ENCODE assay signal across 8 mouse cellular contexts in genomic region chr1:93477758-93478585, GRCm38 (mm10). TPM values are rescaled to one million over a fixed set of nuclear protein-coding genes. Genes with fewer than 3 reads are reported as not detected.
DNase-seq lines count a peak whose midpoint lies in the region; ATAC-seq and TF ChIP-seq lines count a peak whose summit lies in the region.

No protein-coding gene starts in this region.

- H3ac ChIP-seq in C2C12 (ENCODE audit: control insufficient read depth, insufficient read length, low read depth) (peak overlapping the region; percentile 70), myocyte (ENCODE audit: control insufficient read depth, insufficient read length) (peak overlapping the region; percentile 38)

- ATAC-seq in heart, embryonic 11.5 days (replicated peaks; ENCODE audit: insufficient number of reproducible peaks, low FRiP score, low TSS enrichment): peak; percentile 98
- peak; percentile 98 for ATAC-seq in kidney, embryonic 16.5 days (ENCODE audit: low FRiP score, low TSS enrichment)
- peak; percentile 99 for ATAC-seq in stomach, embryonic 14.5 days (ENCODE audit: insufficient number of reproducible peaks, insufficient read depth, low FRiP score, low read depth)

- H3K9me3 ChIP-seq in erythroblast, embryonic 14.5 days (ENCODE audit: control insufficient read depth, low read length): no peaks in the 10 kb centered on the region
- H3K9me3 ChIP-seq in heart, embryonic 11.5 days (replicated peaks; ENCODE audit: control insufficient read depth, low read length): no peaks in the 10 kb centered on the region
- no peaks in the 10 kb centered on the region for H3K9me3 ChIP-seq in kidney, embryonic 16.5 days (ENCODE audit: low read length)
- H3K9me3 ChIP-seq in stomach, embryonic 14.5 days (ENCODE audit: control insufficient read depth, low read depth, low read length): no peaks in the 10 kb centered on the region

- H3K4me3 ChIP-seq in C2C12 (ENCODE audit: insufficient read depth, poor library complexity, severe bottlenecking) (peak overlapping the region; percentile 94), myocyte (peak overlapping the region; percentile 99)
- peak overlapping the region; percentile 91 for H3K4me3 ChIP-seq in erythroblast, embryonic 14.5 days (replicated peaks)
- H3K4me3 ChIP-seq in heart, embryonic 11.5 days (ENCODE audit: low read depth, low read length): peak overlapping the region; percentile 89
- peak overlapping the region; percentile 93 for H3K4me3 ChIP-seq in kidney, embryonic 16.5 days (ENCODE audit: low read length)
- peak overlapping the region; percentile 93 for H3K4me3 ChIP-seq in liver, adult 2 months (ENCODE audit: insufficient read depth, low read depth, low read length)
- peak overlapping the region; percentile 80 for H3K4me3 ChIP-seq in stomach, embryonic 14.5 days (ENCODE audit: low read depth, low read length)

- H3K9ac ChIP-seq in heart, embryonic 11.5 days (ENCODE audit: low read depth, low read length): peak overlapping the region; percentile 94
- peak overlapping the region; percentile 89 for H3K9ac ChIP-seq in kidney, embryonic 16.5 days (replicated peaks; ENCODE audit: low read length)
- peak overlapping the region; percentile 88 for H3K9ac ChIP-seq in liver, adult 2 months (ENCODE audit: low read depth, low read length)
- H3K9ac ChIP-seq in stomach, embryonic 14.5 days (replicated peaks; ENCODE audit: low read depth, low read length): peak overlapping the region; percentile 58

- H3K27me3 ChIP-seq in C2C12 (ENCODE audit: control insufficient read depth, insufficient read depth, insufficient read length) (no peaks in the 10 kb centered on the region), myocyte (ENCODE audit: control insufficient read depth, insufficient read depth, insufficient read length) (no peaks in the 10 kb centered on the region)
- H3K27me3 ChIP-seq in erythroblast, embryonic 14.5 days (ENCODE audit: control insufficient read depth): no peaks in the 10 kb centered on the region
- no peaks in the 10 kb centered on the region for H3K27me3 ChIP-seq in heart, embryonic 11.5 days (ENCODE audit: control insufficient read depth, insufficient read depth, low read length)
- H3K27me3 ChIP-seq in kidney, embryonic 16.5 days (ENCODE audit: insufficient read depth, low read length): no peaks in the 10 kb centered on the region
- no peaks in the 10 kb centered on the region for H3K27me3 ChIP-seq in liver, adult 2 months (ENCODE audit: control insufficient read depth, insufficient read depth, low read length)
- no peaks in the 10 kb centered on the region for H3K27me3 ChIP-seq in stomach, embryonic 14.5 days (ENCODE audit: control insufficient read depth, insufficient read depth, low read length)

- no peak; the same call in 1 of the 2 replicates for TF ChIP-seq POLR2A in brain, embryonic 14.5 days (IDR thresholded peaks at IDR 0.05; ENCODE audit: borderline replicate concordance, extremely low read depth, insufficient read depth, insufficient read length, poor library complexity, severe bottlenecking)
- peak; percentile 71; the same call in 1 of the 2 replicates for TF ChIP-seq POLR2A in liver, adult 2 months (IDR thresholded peaks at IDR 0.05; ENCODE audit: extremely low read depth, insufficient read depth, low read length)
- peak; percentile 72 for TF ChIP-seq POLR2A in myocyte (IDR thresholded peaks at IDR 0.05; ENCODE audit: insufficient read length, low read depth)

- H3K79me3 ChIP-seq in C2C12 (ENCODE audit: low read depth): peaks cover 87% of the 10 kb centered on the region

- peak overlapping the region; percentile 79 for H3K4me2 ChIP-seq in heart, embryonic 11.5 days
- H3K4me2 ChIP-seq in kidney, embryonic 16.5 days (replicated peaks; ENCODE audit: low read depth, low read length): peak overlapping the region; percentile 72
- peak overlapping the region; percentile 77 for H3K4me2 ChIP-seq in myocyte (ENCODE audit: low read depth)
- H3K4me2 ChIP-seq in stomach, embryonic 14.5 days (replicated peaks; ENCODE audit: low read depth, low read length): peak overlapping the region; percentile 60

- peak overlapping the region; percentile 98 for H3K27ac ChIP-seq in heart, embryonic 11.5 days (ENCODE audit: low read depth, low read length)
- peak overlapping the region; percentile 97 for H3K27ac ChIP-seq in kidney, embryonic 16.5 days (ENCODE audit: low read length)
- H3K27ac ChIP-seq in liver, adult 2 months (replicated peaks; ENCODE audit: insufficient read depth, low read depth, low read length): peak overlapping the region; percentile 95
- H3K27ac ChIP-seq in stomach, embryonic 14.5 days (ENCODE audit: low read length): peak overlapping the region; percentile 95

- H3K4me1 ChIP-seq in erythroblast, embryonic 14.5 days (ENCODE audit: control insufficient read depth): peaks cover 50% of the 10 kb centered on the region
- H3K4me1 ChIP-seq in heart, embryonic 11.5 days (ENCODE audit: control insufficient read depth, insufficient read depth, low read length): peaks cover 10% of the 10 kb centered on the region
- H3K4me1 ChIP-seq in kidney, embryonic 16.5 days (ENCODE audit: insufficient read depth, low read length): peaks cover 11% of the 10 kb centered on the region
- H3K4me1 ChIP-seq in liver, adult 2 months (ENCODE audit: control insufficient read depth, insufficient read depth, low read length): peaks cover 11% of the 10 kb centered on the region
- no peaks in the 10 kb centered on the region for H3K4me1 ChIP-seq in stomach, embryonic 14.5 days (ENCODE audit: control insufficient read depth, insufficient read depth, low read length)

- H3K79me2 ChIP-seq in C2C12 (ENCODE audit: control insufficient read depth, insufficient read depth) (peaks cover 93% of the 10 kb centered on the region), myocyte (ENCODE audit: control insufficient read depth, insufficient read depth) (peaks cover 89% of the 10 kb centered on the region)
- H3K79me2 ChIP-seq in liver, adult 2 months (ENCODE audit: control insufficient read depth, insufficient read depth, low read length): peaks cover 14% of the 10 kb centered on the region; the same call in 1 of the 2 replicates

- peak; percentile 39 for TF ChIP-seq CTCF in C2C12 (IDR thresholded peaks at IDR 0.05; ENCODE audit: control insufficient read depth, insufficient read depth, insufficient read length)
- peak; percentile 26; the same call in 1 of the 2 replicates for TF ChIP-seq CTCF in brain, embryonic 14.5 days (IDR thresholded peaks at IDR 0.05; ENCODE audit: borderline replicate concordance, extremely low read depth, insufficient read depth, insufficient read length)
- peak; percentile 58 for TF ChIP-seq CTCF in liver, adult 2 months (IDR thresholded peaks at IDR 0.05; ENCODE audit: low read depth, low read length)

- H3K36me3 ChIP-seq in C2C12 (ENCODE audit: control insufficient read depth, insufficient read depth) (no peaks in the 10 kb centered on the region), myocyte (ENCODE audit: control insufficient read depth, insufficient read depth) (peaks cover 11% of the 10 kb centered on the region)
- H3K36me3 ChIP-seq in erythroblast, embryonic 14.5 days (ENCODE audit: control insufficient read depth): peaks cover 12% of the 10 kb centered on the region
- no peaks in the 10 kb centered on the region for H3K36me3 ChIP-seq in heart, embryonic 11.5 days (ENCODE audit: control insufficient read depth, insufficient read depth, low read length)
- H3K36me3 ChIP-seq in kidney, embryonic 16.5 days (ENCODE audit: insufficient read depth, low read length): no peaks in the 10 kb centered on the region; the same call in 1 of the 2 replicates
- H3K36me3 ChIP-seq in liver, adult 2 months (ENCODE audit: control insufficient read depth, insufficient read depth, low read length): no peaks in the 10 kb centered on the region
- H3K36me3 ChIP-seq in stomach, embryonic 14.5 days (ENCODE audit: control insufficient read depth, insufficient read depth, low read length): no peaks in the 10 kb centered on the region

- WGBS in heart, embryonic 11.5 days (ENCODE audit: insufficient replicate concordance): under 1% methylated on average over 41 of the region's 41 CpGs
- WGBS in kidney, embryonic 16.5 days: under 1% methylated on average over 35 of the region's 41 CpGs
- under 1% methylated on average over 41 of the region's 41 CpGs for WGBS in liver, adult 2 months
- under 1% methylated on average over 40 of the region's 41 CpGs for WGBS in stomach, embryonic 14.5 days

- peak; percentile 99 for DNase-seq in brain, embryonic 14.5 days (ENCODE audit: low read depth)
- peak; percentile 90 for DNase-seq in liver, adult 2 months (ENCODE audit: extremely low read depth, low read depth, low spot score)

TF ChIP-seq in C2C12, 6 proteins besides CTCF, POLR2A, EP300 and RAD21:
- TF ChIP-seq USF1 (IDR thresholded peaks at IDR 0.05; ENCODE audit: low read depth): peak; percentile 84
- no peak for TF ChIP-seq FOSL1 (IDR thresholded peaks at IDR 0.05; ENCODE audit: insufficient read depth, low read length, poor library complexity, severe bottlenecking)

TF ChIP-seq in myocyte, 11 proteins besides CTCF, POLR2A, EP300 and RAD21 (continues in another document):
- TF ChIP-seq REST (IDR thresholded peaks at IDR 0.05; ENCODE audit: insufficient read depth, insufficient read length) (no peak), USF1 (IDR thresholded peaks at IDR 0.05; ENCODE audit: low read depth) (peak; percentile 82), MYOG (IDR thresholded peaks at IDR 0.05; ENCODE audit: control insufficient read depth in 1 of 3, insufficient read depth in 1 of 3, insufficient read length in 2 of 3, low read depth in 2 of 3) (peak in 1 of 3 experiments; percentile 10)

RNA-seq across cellular contexts. Expression of gene Hdlbp, which starts 0.6 kb away (rescaled TPM):
- polyA plus RNA-seq in C2C12 (2012; fragmentation: generic; extraction: Trizol) (134 TPM), myocyte (2012; fragmentation: generic; extraction: Trizol) (154 TPM)
- polyA plus RNA-seq in brain, embryonic 14.5 days (2012; rRNA removed): 70.3 and 90.6 TPM in 2 replicates
- 2.8 and 2.9 TPM in 2 replicates for polyA plus RNA-seq in erythroblast, embryonic 14.5 days (2012)
- polyA plus RNA-seq in heart, embryonic 11.5 days (2014; fragmentation: Nextera tagmentation; extraction: Ambion mirVana): 137 and 144 TPM in 2 replicates
- polyA plus RNA-seq in kidney, embryonic 16.5 days (2015; fragmentation: Nextera tagmentation; extraction: Ambion mirVana): 140 and 151 TPM in 2 replicates
- total RNA-seq in liver, adult 2 months (2014; rRNA removed): 169 and 179 TPM in 2 replicates
- 103 and 119 TPM in 2 replicates for polyA plus RNA-seq in liver, adult 2 months (2012; rRNA removed)
- polyA plus RNA-seq in stomach, embryonic 14.5 days (2014; fragmentation: Nextera tagmentation; extraction: Ambion mirVana): 197 and 219 TPM in 2 replicates

RNA-seq across cellular contexts. Expression of gene Farp2, which starts 33.9 kb away (rescaled TPM):
- polyA plus RNA-seq in C2C12 (2012; fragmentation: generic; extraction: Trizol) (3.0 TPM), myocyte (2012; fragmentation: generic; extraction: Trizol) (3.1 TPM)
- polyA plus RNA-seq in brain, embryonic 14.5 days (2012; rRNA removed): 4.4 and 5.6 TPM in 2 replicates
- 0.02 TPM in 1 of 2 replicates, not detected in the other for polyA plus RNA-seq in erythroblast, embryonic 14.5 days (2012)
- polyA plus RNA-seq in heart, embryonic 11.5 days (2014; fragmentation: Nextera tagmentation; extraction: Ambion mirVana): 3.7 and 4.8 TPM in 2 replicates
- 10.1 and 10.4 TPM in 2 replicates for polyA plus RNA-seq in kidney, embryonic 16.5 days (2015; fragmentation: Nextera tagmentation; extraction: Ambion mirVana)
- 10.5 and 16.4 TPM in 2 replicates for total RNA-seq in liver, adult 2 months (2014; rRNA removed)
- polyA plus RNA-seq in liver, adult 2 months (2012; rRNA removed): 9.2 and 10.5 TPM in 2 replicates
- 7.0 and 7.7 TPM in 2 replicates for polyA plus RNA-seq in stomach, embryonic 14.5 days (2014; fragmentation: Nextera tagmentation; extraction: Ambion mirVana)

Comparison
In these comparisons a context has a peak if more than half of its experiments do, and no peak if none do; other contexts are left out.
1. Peak in every context shown above with its lines: DNase-seq, ATAC-seq, H3K4me3 ChIP-seq and H3K27ac ChIP-seq.
2. RNA of gene Hdlbp, which starts 0.6 kb away (polyA plus RNA-seq): 197 to 219 TPM in stomach, embryonic 14.5 days, 154 TPM in myocyte (single experiment), 137 to 144 TPM in heart, embryonic 11.5 days, 140 to 151 TPM in kidney, embryonic 16.5 days, 134 TPM in C2C12 (single experiment), 103 to 119 TPM in liver, adult 2 months and 70.3 to 90.6 TPM in brain, embryonic 14.5 days; 2.8 to 2.9 TPM in erythroblast, embryonic 14.5 days; every median in the first group is over 10 times any median in the second.